Mouse (Mus musculus): Measurements from ENCODE around the gene Rabep1.

Rabep1 gene

GRCm38 (mm10) chr11:70970560-70971540 is 126.3 kb downstream of the Rabep1 start:
- no peak for DNase-seq (ENCODE audit: extremely low spot score, low read depth, low spot score)

- DNase-seq (ENCODE audit: extremely low spot score, low read depth, low spot score): no peak
Observed at GRCm38 (mm10) chr11:70972586-70972985, 128.0 kb downstream of the Rabep1 start.

- DNase-seq (ENCODE audit: extremely low spot score, low read depth, low spot score): no peak
Observed at GRCm38 (mm10) chr11:70973947-70974346, 129.4 kb downstream of the Rabep1 start.

GRCm38 (mm10) chr11:70975193-70975592 is 130.6 kb downstream of the Rabep1 start:
- no peak for DNase-seq (ENCODE audit: extremely low spot score, low read depth, low spot score)

- DNase-seq (ENCODE audit: extremely low spot score, low read depth, low spot score): no peak
Observed at GRCm38 (mm10) chr11:70977293-70977692, 132.7 kb downstream of the Rabep1 start.

GRCm38 (mm10) chr11:70980232-70980631 is 135.7 kb downstream of the Rabep1 start:
- DNase-seq (ENCODE audit: extremely low spot score, low read depth, low spot score): no peak

GRCm38 (mm10) chr11:70980751-70981510 is 136.4 kb downstream of the Rabep1 start:
- DNase-seq (ENCODE audit: extremely low spot score, low read depth, low spot score): no peak

GRCm38 (mm10) chr11:70982030-70982429 is 137.5 kb downstream of the Rabep1 start:
- no peak for DNase-seq (ENCODE audit: extremely low spot score, low read depth, low spot score)

- DNase-seq (ENCODE audit: extremely low spot score, low read depth, low spot score): no peak
Observed at GRCm38 (mm10) chr11:70982557-70983228, 138.1 kb downstream of the Rabep1 start, which contains the start of gene C1qbp. C1qbp (minus strand) TSS chr11:70983026.

Data from hindlimb bud, embryonic 11.5 days (tissue).